Mouse (Mus musculus) heart, embryonic 13.5 days (tissue): ENCODE data around the gene Hspa4. TPM values are rescaled to one million over a fixed set of nuclear protein-coding genes. Genes with fewer than 3 reads are reported as not detected.
A peak's percentile ranks its signal among the peaks of the same experiment; 100 is the strongest.
"Not testable (repeated sequence)": the region's sequence is repeated elsewhere in the genome, so short reads cannot be mapped to it uniquely, and the experiment has no call there.

ENCODE experiments used
- ATAC-seq: fragments of 200-750 bp; cut with Nextera tagmentation; 2 replicates; pipeline ENCODE4 v1.8.0; 2017; ENCODE audit warnings: moderate TSS enrichment; ENCODE audit not compliant: insufficient number of reproducible peaks, low FRiP score, low TSS enrichment; ENCODE audit errors: extremely low read depth
- H3K27ac ChIP-seq: fragments of 300-500 bp; sonication (generic); replicated peaks from 2 replicates; pipeline ENCODE4 v1.5.1; 2015; ENCODE audit warnings: moderate library complexity, mild to moderate bottlenecking, inconsistent platforms
- H3K27me3 ChIP-seq: fragments of 300-500 bp; sonication (generic); replicated peaks from 2 replicates; pipeline ENCODE4 v1.6.1; 2015; ENCODE audit warnings: mild to moderate bottlenecking, inconsistent platforms
- H3K36me3 ChIP-seq: fragments of 300-500 bp; sonication (generic); 2 replicates; pipeline ENCODE4 v1.6.1; 2015; ENCODE audit warnings: mild to moderate bottlenecking, inconsistent platforms
- H3K4me1 ChIP-seq: fragments of 300-500 bp; sonication (generic); 2 replicates; pipeline ENCODE4 v1.6.1; 2015; ENCODE audit warnings: inconsistent platforms
- H3K4me2 ChIP-seq: fragments of 300-500 bp; sonication (generic); 2 replicates; pipeline ENCODE4 v1.6.1; 2015; ENCODE audit warnings: inconsistent platforms, mild to moderate bottlenecking, moderate library complexity
- H3K4me3 ChIP-seq: fragments of 300-500 bp; sonication (generic); 2 replicates; pipeline ENCODE4 v1.5.1; 2015; ENCODE audit warnings: moderate library complexity, mild to moderate bottlenecking, inconsistent platforms
- H3K9ac ChIP-seq: fragments of 300-500 bp; sonication (generic); 2 replicates; pipeline ENCODE4 v1.6.1; 2015; ENCODE audit warnings: inconsistent platforms, mild to moderate bottlenecking, moderate library complexity
- H3K9me3 ChIP-seq: fragments of 300-500 bp; sonication (generic); 2 replicates; pipeline ENCODE4 v1.6.1; 2016; ENCODE audit warnings: inconsistent platforms
- WGBS: fragments of 180-500 bp; shearing (Covaris S2); methylation state at CpG from one replicate; pipeline ENCODE4 v1.1.7; 2015; ENCODE audit warnings: mixed read lengths; 5-methylcytosine and 5-hydroxymethylcytosine counted together
- polyA plus RNA-seq: library from polyadenylated mRNA; unstranded; fragments of >200 nt; fragmentation: Nextera tagmentation; extraction: Ambion mirVana; gene quantifications from 2 replicates; pipeline ENCODE4 v1.2.1, GENCODE M21; 2015

Hspa4 gene
- polyA plus RNA-seq, result 61.3 and 63.2 TPM in 2 replicates

GRCm38 (mm10) chr11:53300330-53301166 lies at the start of gene Hspa4:
Hspa4 (minus strand) TSS chr11:53300457.
- Histone ChIP-seq H3K27me3 (no peaks in the 10 kb centered on the region), H3K4me3 (peak within 1 kb of the TSS; percentile 98), H3K36me3 (peaks cover 12% of the 10 kb centered on the region), H3K4me1 (peaks cover 42% of the 10 kb centered on the region), H3K27ac (peak within 1 kb of the TSS; percentile 99), H3K4me2 (peak within 1 kb of the TSS; percentile 86), H3K9ac (peak within 1 kb of the TSS; percentile 97), H3K9me3 (no peaks in the 10 kb centered on the region)
- under 1% methylated on average over 58 of the region's 58 CpGs for WGBS
- ATAC-seq, result peak; percentile 88

- no peak overlapping the region for H3K9ac ChIP-seq
- H3K9me3 ChIP-seq, result no peaks in the 10 kb centered on the region
- WGBS, result 15% methylated on average over 2 of the region's 2 CpGs
- H3K4me2 ChIP-seq, result no peak overlapping the region
- no peak overlapping the region for H3K27ac ChIP-seq
- peaks cover 20% of the 10 kb centered on the region for H3K4me1 ChIP-seq
- no peak for ATAC-seq
- no peaks in the 10 kb centered on the region for H3K36me3 ChIP-seq
- no peaks in the 10 kb centered on the region for H3K27me3 ChIP-seq
- no peak overlapping the region for H3K4me3 ChIP-seq
Observed at GRCm38 (mm10) chr11:53345738-53346137, 45.5 kb upstream of the Hspa4 start.

DNA sequence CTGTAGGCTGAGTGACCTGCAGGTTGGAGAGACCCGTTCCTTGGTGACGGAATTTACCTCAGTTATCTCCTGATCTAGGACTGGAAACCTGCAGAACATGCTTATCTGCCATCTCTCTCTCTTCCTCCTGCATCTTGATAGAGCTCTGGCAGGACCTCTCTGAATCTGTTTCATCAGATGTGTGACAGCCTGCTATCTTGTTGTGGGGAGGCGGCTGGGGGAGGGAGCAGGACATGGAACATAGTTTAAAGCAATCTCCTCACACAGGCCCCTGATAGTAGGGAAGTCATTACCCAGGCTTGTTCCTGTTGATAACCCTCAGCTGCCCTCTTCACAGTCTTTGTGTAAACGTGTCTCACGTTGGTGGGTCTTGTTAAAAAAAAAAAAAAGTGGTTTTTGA lies 45.1 kb upstream of the Hspa4 start:
- no peak overlapping the region for H3K4me3 ChIP-seq
- peaks cover 20% of the 10 kb centered on the region for H3K4me1 ChIP-seq
- peak overlapping the region; percentile 40; the same call in 1 of the 2 replicates for H3K9ac ChIP-seq
- H3K36me3 ChIP-seq, result no peaks in the 10 kb centered on the region
- H3K9me3 ChIP-seq, result no peaks in the 10 kb centered on the region
- H3K4me2 ChIP-seq, result no peak overlapping the region
- WGBS, result 11% methylated on average over 5 of the region's 5 CpGs
- H3K27me3 ChIP-seq, result no peaks in the 10 kb centered on the region
- no peak overlapping the region for H3K27ac ChIP-seq
- no peak for ATAC-seq

GRCm38 (mm10) chr11:53342711-53343110 lies 42.5 kb upstream of the Hspa4 start:
- Histone ChIP-seq H3K4me1 (peaks cover 13% of the 10 kb centered on the region), H3K36me3 (no peaks in the 10 kb centered on the region), H3K9ac (no peak overlapping the region), H3K27ac (no peak overlapping the region), H3K4me2 (no peak overlapping the region), H3K4me3 (no peak overlapping the region), H3K9me3 (no peaks in the 10 kb centered on the region), H3K27me3 (no peaks in the 10 kb centered on the region)
- WGBS, result 52% methylated on average over 5 of the region's 5 CpGs
- no peak for ATAC-seq

DNA sequence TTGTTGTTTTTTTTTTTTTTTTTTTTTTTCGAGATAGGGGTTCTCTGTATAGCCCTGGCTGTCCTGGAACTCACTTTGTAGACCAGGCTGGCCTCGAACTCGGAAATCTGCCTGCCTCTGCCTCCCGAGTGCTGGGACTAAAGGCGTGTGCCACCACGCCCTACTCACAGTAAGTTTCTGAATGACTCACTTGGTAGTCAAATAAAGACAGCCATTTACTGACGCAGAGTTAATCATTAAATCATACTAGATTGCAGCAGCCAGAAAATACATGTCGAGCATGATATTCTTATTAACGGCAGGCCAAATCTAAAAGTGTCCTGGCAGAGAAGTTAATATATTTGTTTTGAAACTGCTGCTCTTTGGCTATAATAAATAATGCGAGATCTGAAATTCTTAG lies 40.8 kb upstream of the Hspa4 start:
- not testable (repeated sequence) for H3K4me3 ChIP-seq, H3K27ac ChIP-seq, H3K36me3 ChIP-seq, H3K27me3 ChIP-seq, H3K4me1 ChIP-seq, H3K9ac ChIP-seq, H3K9me3 ChIP-seq, H3K4me2 ChIP-seq, ATAC-seq
- WGBS, result 82% methylated on average over 10 of the region's 10 CpGs

GRCm38 (mm10) chr11:53337684-53338083 lies 37.4 kb upstream of the Hspa4 start:
- Histone ChIP-seq H3K9me3 (no peaks in the 10 kb centered on the region), H3K4me3 (no peak overlapping the region), H3K9ac (no peak overlapping the region), H3K27me3 (no peaks in the 10 kb centered on the region), H3K36me3 (peaks cover 11% of the 10 kb centered on the region), H3K4me2 (no peak overlapping the region), H3K4me1 (no peaks in the 10 kb centered on the region; the same call in 1 of the 2 replicates), H3K27ac (no peak overlapping the region)
- 46% methylated on average over 8 of the region's 8 CpGs for WGBS
- ATAC-seq, result no peak

GRCm38 (mm10) chr11:53336924-53337323 lies 36.7 kb upstream of the Hspa4 start:
- WGBS, result 67% methylated on average over 1 of the region's 1 CpGs
- H3K4me2 ChIP-seq, result no peak overlapping the region
- H3K4me1 ChIP-seq, result no peaks in the 10 kb centered on the region; the same call in 1 of the 2 replicates
- no peak overlapping the region for H3K9ac ChIP-seq
- ATAC-seq, result no peak
- peaks cover 18% of the 10 kb centered on the region for H3K36me3 ChIP-seq
- H3K27me3 ChIP-seq, result no peaks in the 10 kb centered on the region
- H3K27ac ChIP-seq, result no peak overlapping the region
- no peaks in the 10 kb centered on the region for H3K9me3 ChIP-seq
- no peak overlapping the region for H3K4me3 ChIP-seq

GRCm38 (mm10) chr11:53336182-53336571 lies 35.9 kb upstream of the Hspa4 start:
- H3K9me3 ChIP-seq, result no peaks in the 10 kb centered on the region
- no peak overlapping the region for H3K4me2 ChIP-seq
- no peak overlapping the region for H3K4me3 ChIP-seq
- no peaks in the 10 kb centered on the region; the same call in 1 of the 2 replicates for H3K4me1 ChIP-seq
- no peak overlapping the region for H3K9ac ChIP-seq
- H3K27me3 ChIP-seq, result no peaks in the 10 kb centered on the region
- H3K36me3 ChIP-seq, result peaks cover 26% of the 10 kb centered on the region
- no peak overlapping the region for H3K27ac ChIP-seq
- no peak for ATAC-seq

- no peak for ATAC-seq
- no peaks in the 10 kb centered on the region; the same call in 1 of the 2 replicates for H3K4me1 ChIP-seq
- no peaks in the 10 kb centered on the region for H3K9me3 ChIP-seq
- no peak overlapping the region for H3K9ac ChIP-seq
- H3K4me2 ChIP-seq, result no peak overlapping the region
- H3K4me3 ChIP-seq, result no peak overlapping the region
- H3K36me3 ChIP-seq, result peaks cover 31% of the 10 kb centered on the region
- 26% methylated on average over 3 of the region's 3 CpGs for WGBS
- no peak overlapping the region for H3K27ac ChIP-seq
- H3K27me3 ChIP-seq, result no peaks in the 10 kb centered on the region
Observed at GRCm38 (mm10) chr11:53335505-53336181, 35.4 kb upstream of the Hspa4 start.

DNA sequence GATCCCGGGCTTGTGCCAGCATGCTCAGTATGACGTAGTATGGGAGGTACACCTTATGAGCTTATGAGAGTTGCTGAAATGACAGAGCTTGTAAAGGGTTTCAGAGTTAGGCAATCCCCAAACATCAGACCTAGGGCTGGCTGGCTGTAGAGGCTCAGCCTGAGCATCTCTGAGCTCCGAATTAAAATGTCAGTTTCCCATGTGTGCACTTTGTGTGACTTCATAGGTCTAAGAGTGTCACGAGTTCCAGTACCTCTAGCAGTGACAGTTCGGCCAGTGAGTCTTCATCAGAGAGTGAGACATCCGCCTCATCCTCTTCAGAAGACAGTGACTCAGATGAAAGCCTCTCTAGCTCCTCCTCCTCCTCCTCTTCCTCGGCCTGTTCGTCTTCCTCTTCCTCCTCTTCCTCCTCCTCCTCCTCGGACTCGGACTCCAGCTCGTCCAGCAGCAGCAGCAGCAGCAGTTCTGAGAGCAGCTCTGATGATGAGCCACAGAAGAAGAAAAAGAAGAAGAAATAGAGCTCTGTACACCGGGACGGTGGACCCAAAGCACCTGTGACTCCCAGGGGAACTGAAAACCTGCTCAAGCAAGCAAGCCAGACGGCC lies 31.9 kb upstream of the Hspa4 start:
- no peak for ATAC-seq
- Histone ChIP-seq H3K9me3 (no peaks in the 10 kb centered on the region), H3K9ac (no peak overlapping the region), H3K4me3 (no peak overlapping the region), H3K36me3 (peaks cover 64% of the 10 kb centered on the region), H3K27ac (no peak overlapping the region), H3K4me1 (no peaks in the 10 kb centered on the region; the same call in 1 of the 2 replicates), H3K27me3 (no peaks in the 10 kb centered on the region), H3K4me2 (no peak overlapping the region)
- WGBS, result 82% methylated on average over 14 of the region's 14 CpGs

DNA sequence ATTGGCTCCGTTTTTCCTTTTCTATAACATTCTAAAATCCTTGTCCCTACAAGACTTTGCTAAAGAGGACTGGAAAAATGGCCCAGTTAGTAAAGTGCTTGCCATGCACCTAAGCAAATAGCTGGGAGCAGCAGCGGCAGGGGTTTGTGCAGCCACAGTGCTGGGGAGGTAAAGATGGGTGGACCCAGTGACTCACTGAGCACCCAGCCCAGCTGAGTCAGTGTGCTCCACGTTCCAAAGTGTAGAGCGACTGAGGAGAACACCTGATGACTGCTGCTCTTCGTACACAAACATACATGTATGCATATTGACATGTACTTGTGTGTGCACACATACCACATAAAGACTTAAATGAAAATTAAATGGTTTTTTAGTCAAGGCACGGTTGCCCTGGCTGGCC lies 30.9 kb upstream of the Hspa4 start:
- no peaks in the 10 kb centered on the region for H3K27me3 ChIP-seq
- 87% methylated on average over 6 of the region's 6 CpGs for WGBS
- peaks cover 68% of the 10 kb centered on the region for H3K36me3 ChIP-seq
- H3K9me3 ChIP-seq, result no peaks in the 10 kb centered on the region
- H3K27ac ChIP-seq, result no peak overlapping the region
- no peak overlapping the region for H3K4me3 ChIP-seq
- no peaks in the 10 kb centered on the region; the same call in 1 of the 2 replicates for H3K4me1 ChIP-seq
- H3K4me2 ChIP-seq, result no peak overlapping the region
- no peak for ATAC-seq
- no peak overlapping the region for H3K9ac ChIP-seq
